Mouse (Mus musculus): ENCODE data around the gene Fmo4.

Gene Fmo4

GRCm38 (mm10) chr1:162813836-162814156 lies at the start of gene Fmo4:
TSS of gene Fmo4 (minus strand) at chr1:162813972.
- no peak for DNase-seq (ENCODE audit: low spot score in 2 of 2)

DNA sequence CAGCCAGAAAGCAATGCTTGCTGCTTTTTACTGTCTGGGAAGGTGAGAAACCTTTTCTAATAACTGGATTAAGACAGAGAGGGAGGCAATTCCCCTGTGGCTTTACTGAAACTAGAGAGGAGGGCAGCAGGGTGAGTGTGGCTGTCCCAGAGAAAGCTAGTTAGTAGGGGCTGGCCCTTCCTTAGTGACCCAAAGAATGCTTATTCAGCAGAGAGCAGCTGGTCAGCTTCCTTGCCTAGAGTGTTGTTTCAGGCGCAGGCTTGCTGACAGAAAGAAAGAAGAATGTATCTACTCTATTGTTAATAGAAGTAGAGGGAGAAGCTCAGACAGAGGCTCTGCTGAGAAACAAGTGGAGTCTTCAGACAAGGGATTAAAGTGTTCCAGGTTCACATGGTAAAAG lies 48.6 kb upstream of the Fmo4 start:
- no peak for DNase-seq (ENCODE audit: low spot score in 2 of 2)

DNA sequence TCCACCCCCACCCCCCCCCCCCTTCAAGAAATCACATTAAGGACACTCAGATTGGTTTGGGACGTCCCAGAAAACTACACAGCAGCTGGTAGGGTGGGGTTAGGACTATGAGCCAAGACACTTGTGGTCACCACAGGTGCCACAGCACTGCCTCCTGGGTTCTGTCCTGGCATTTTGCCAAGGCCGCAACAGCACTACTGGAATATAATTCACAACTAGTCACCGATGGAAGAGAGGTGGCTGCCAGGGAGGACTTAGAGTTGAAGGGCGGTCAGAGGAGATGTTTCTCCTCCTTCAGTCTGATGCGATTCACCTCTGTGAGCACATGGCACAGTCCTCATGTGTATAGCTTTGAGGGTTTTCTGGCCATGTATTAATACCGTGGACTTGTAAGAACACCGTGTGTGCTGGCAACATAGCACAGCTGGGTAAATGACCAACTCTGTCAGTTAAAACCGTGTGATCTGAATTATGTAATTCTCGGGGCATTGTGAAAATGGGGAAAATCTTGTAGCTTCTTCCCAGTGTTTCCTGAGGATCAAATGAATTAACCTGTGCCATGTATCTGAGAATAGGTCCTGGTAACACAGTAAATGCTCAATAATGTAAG lies 46.3 kb upstream of the Fmo4 start:
- DNase-seq (ENCODE audit: low spot score in 2 of 2) = no peak

GRCm38 (mm10) chr1:162859545-162859976 lies 45.8 kb upstream of the Fmo4 start:
- DNase-seq (ENCODE audit: low spot score in 2 of 2) = no peak

GRCm38 (mm10) chr1:162858748-162859130 lies 45.0 kb upstream of the Fmo4 start:
- no peak for DNase-seq (ENCODE audit: low spot score in 2 of 2)

- no peak for DNase-seq (ENCODE audit: low spot score in 2 of 2)
Measured at GRCm38 (mm10) chr1:162857766-162858747, 44.3 kb upstream of the Fmo4 start.

- no peak for DNase-seq (ENCODE audit: low spot score in 2 of 2)
Measured at GRCm38 (mm10) chr1:162853812-162854482, 40.2 kb upstream of the Fmo4 start.

GRCm38 (mm10) chr1:162847554-162847953 lies 33.8 kb upstream of the Fmo4 start:
- no peak for DNase-seq (ENCODE audit: low spot score in 2 of 2)

GRCm38 (mm10) chr1:162840211-162840610 lies 26.4 kb upstream of the Fmo4 start:
- DNase-seq (ENCODE audit: low spot score in 2 of 2) = no peak

GRCm38 (mm10) chr1:162838976-162839375 lies 25.2 kb upstream of the Fmo4 start:
- no peak for DNase-seq (ENCODE audit: low spot score in 2 of 2)

GRCm38 (mm10) chr1:162834342-162834741 lies 20.6 kb upstream of the Fmo4 start:
- no peak for DNase-seq (ENCODE audit: low spot score in 2 of 2)

DNA sequence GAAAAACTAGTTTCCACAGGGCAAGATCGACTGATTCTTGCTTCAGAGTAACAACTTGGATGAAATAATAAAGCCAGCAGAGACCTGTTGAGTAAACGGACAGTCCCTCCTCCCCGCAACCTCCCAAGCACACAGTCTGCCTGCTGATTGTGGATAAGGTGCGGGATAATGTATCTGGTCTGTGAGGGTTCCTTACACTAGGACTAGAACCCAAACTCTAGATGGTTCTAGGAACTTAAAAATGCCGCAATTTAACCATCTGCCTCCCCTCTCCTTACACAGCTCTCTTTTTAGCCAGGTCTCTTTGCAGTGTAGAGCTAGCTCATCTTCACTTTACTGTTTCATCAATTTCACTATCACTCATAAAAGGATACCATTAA lies 18.8 kb upstream of the Fmo4 start:
- DNase-seq (ENCODE audit: low spot score in 2 of 2) = no peak

- no peak for DNase-seq (ENCODE audit: low spot score in 2 of 2)
Measured at GRCm38 (mm10) chr1:162831838-162832573, 18.2 kb upstream of the Fmo4 start.

GRCm38 (mm10) chr1:162819280-162819679 lies 5.5 kb upstream of the Fmo4 start:
- DNase-seq (ENCODE audit: low spot score in 2 of 2) = no peak

DNA sequence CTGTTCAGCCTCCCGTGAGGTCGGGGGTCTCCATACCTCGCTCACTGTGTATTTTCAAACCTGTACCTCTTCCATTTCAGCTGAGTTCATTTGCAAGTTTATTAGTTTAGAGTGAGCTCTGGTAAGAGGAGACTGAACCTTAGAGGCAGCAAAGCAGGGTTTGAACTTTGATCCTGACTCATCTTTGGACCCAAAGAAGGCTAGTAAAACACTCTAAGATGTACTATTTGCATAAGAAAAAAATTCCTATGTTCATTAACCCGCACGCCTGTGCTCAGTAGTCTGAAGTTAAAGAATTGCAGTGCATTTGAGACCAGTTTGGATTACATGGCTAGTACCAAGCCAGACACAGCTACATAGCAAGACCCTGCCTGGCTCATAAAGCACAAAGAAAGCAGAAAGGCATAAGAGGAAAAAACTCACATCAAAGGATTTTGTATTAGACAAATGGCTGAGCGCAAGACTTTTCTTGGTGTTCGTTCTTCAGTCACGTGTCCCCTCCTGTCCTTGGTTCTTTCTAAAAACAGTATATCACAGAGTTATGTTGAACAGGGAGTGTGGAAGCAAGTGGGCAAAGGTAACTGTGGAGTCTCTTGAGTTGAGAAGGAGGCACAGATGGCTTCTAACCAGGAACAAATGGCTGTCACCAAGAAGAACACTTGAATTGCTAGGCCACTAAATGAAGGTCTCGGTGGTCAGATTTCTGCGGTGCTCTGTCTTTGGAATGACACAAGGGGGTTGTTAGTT lies 1.8 kb upstream of the Fmo4 start:
- no peak for DNase-seq (ENCODE audit: low spot score in 2 of 2)

DNA sequence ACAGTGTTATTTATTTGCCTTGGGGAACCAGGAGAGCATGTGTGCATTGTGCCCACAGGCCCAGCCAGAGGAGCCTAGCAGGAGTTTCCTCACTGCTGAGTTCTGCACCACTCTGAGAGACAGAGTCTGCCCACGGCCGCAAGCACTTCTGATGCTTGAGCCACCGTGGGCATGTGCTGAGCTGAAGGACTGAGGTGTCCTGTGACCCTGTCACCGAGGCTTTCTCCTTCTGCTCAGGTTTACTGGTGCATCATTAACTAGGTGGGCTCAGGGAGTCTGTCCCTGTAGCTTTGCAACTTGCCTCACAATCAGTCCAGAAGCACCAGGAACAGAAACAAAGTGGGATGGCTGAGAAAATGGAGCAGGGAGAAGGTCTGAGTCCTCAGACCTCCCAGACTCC lies 1.2 kb upstream of the Fmo4 start:
- no peak for DNase-seq (ENCODE audit: low spot score in 2 of 2)

DNA sequence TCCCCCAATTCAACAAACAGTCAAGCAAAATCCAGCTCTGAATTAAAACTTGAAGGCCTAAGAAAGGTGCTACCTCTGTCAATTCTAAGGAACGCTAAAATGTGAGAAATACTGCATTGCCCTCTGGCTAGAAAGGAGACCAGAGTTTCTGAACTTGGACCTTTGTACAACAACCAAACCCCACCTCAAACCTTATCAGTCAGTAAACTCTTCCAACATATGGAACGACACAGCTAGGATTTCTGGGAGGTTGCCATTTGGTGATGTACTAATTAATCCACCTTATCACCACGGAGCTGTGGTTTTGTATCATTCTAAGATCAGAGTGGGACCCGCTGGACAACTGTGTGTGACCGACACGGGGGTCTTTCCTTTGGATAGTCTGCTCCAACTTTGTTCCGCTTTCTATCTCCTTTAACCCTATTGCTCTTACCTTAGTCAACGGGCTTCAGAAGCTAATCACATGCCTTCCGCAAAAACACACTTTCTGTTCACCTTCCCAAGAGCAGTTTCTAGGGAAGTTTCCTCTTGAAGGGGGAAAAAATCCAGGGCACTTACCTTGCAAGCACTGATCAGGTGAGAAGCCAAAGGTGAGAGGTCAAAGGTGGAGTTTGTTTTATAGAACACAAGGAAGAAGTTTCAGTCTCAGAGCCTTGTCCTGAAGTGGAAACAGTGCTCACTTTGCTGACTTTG lies 483 bp downstream of the Fmo4 start:
- no peak for DNase-seq (ENCODE audit: low spot score in 2 of 2)

DNA sequence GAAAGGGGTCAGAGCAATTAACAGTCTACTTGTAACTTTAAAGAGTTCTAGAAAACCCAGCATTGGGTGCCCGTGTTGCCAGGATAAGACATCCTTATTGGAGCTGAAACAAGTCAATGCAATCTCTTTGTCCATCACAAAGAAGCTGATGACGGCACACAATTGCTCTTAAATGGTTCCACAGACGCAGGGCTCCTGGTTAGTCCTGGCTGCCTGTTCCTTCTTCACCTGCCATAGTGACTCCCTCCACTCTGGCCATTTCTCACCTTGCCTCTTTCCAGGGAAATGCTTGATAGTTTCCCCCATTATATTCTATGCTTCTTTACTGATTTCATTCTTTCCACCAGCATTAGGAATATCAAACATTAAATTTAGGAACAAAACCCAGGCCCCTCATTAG lies 5.2 kb downstream of the Fmo4 start:
- no peak for DNase-seq (ENCODE audit: low spot score in 2 of 2)

DNA sequence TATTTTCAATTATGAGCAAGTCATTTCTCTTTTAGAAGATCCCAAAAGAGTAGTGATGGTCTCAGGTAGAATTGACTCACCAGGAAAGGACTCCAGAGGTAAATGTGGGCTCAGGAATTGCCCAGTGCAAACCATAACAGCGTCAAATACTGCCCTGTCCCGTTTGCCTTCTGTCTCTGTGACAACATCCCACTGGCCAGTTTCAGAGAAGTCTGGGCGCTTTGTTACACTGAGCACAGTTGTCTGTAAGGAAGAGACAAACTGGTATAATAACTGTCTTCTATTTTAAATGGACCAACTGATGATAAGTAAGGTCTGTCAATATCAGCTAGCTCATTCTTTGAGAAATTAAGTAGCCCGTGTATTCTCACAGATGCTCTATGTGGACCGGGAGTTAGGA lies 6.3 kb downstream of the Fmo4 start:
- no peak for DNase-seq (ENCODE audit: low spot score in 2 of 2)

GRCm38 (mm10) chr1:162805011-162805410 lies 8.8 kb downstream of the Fmo4 start:
- no peak for DNase-seq (ENCODE audit: low spot score in 2 of 2)

DNA sequence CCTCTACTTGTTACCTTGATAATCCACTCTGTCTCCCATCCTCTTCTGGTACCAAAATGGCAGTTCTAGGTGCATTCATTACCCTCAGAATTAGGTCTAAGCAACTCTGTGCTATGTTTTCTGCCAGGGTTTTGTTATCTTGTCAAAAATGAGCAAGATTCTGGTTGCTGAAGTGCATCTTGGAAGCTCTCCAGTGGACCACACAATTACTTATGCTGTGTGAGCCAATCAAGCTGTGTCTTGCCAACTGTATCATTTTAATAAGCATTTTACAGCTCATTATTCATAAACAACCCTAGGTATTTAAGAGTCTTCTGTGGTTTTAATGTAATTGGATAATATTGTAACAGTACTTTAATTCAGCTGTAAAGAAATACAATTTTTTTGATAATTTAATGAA lies 17.3 kb downstream of the Fmo4 start:
- DNase-seq (ENCODE audit: low spot score in 2 of 2) = no peak
